Mouse (Mus musculus) urinary bladder, postnatal 36 days (tissue): ENCODE measurements at regions not wholly inside any gene's neighbourhood (a gene's known extent, or its start where the extent isn't known, plus 50 kb on each side); places are given as distances from the start of the nearest gene placed in this dataset.

Source experiments
- DNase-seq, 2 experiments: peaks; one replicate each; pipeline ENCODE4 v3.0.0; 2022; ENCODE audit warnings: low spot score in 2 of 2, mixed read lengths in 1 of 2

GRCm38 (mm10) chr7:96081676-96082075, 89.4 kb upstream of the Tenm4 start:
- DNase-seq: no peak

DNA sequence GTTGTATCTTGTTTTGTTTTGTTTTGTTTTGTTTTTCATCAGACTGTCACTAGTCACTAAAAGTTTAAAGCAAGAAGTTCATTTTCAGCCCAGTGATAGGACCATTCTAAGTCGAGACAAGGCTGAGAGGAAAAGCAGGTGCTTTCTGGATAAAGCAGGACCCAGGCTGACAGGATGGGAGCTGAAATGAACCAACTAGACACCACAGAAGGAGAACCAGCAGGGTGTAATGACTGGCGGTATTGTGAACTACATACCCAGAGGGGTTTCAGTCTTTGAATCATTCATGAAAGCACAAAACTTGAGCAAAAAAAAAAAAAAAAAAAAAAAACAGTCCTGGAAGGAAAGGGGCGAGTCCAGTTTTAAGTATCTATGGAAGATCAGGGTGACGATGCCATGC, 75.9 kb upstream of the Tenm4 start:
- DNase-seq: no peak

GRCm38 (mm10) chr7:96095752-96096151, 75.3 kb upstream of the Tenm4 start:
- no peak for DNase-seq

- no peak for DNase-seq
Observed at GRCm38 (mm10) chr7:96098686-96099376, 72.2 kb upstream of the Tenm4 start.

GRCm38 (mm10) chr7:96102727-96103126, 68.3 kb upstream of the Tenm4 start:
- DNase-seq: no peak

DNA sequence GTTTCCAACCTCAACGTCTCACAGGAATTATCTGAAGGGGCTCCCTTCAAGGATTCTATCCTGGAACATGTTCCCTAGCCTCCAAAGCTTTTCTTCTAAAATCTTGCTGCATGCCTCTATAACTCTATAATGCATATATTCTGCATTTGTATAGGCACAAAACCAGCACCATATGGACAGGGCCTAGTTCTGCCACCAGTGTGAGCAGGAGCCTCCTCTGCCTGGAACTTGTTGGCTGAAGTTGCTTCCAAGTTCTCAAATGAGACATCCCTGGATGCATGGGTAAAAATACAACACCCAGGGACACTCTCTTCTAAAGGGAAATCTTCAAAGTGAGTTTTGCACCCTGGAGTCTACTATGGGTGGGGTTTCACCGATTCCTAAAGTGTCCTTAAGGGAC, 62.3 kb upstream of the Tenm4 start:
- DNase-seq: no peak

DNA sequence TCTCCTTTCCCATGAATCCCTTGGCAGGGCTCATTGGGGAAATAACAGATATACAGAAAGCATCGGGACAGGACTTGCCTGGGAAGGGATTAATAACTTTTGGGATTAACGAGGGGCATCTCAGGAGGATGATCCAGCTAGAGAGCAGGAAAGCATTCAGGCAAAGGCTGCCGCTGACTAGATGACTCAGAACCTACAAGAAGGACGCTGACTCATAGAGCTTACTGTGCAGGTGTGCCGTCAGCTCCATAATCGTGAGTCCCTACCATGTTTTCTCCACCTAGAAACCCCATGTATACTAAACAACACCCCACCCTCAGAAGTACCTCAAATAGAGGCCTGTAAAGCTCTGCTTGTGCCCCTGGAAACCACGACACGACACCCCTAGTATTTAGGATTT, 50.9 kb upstream of the Tenm4 start:
- no peak for DNase-seq
